Mouse (Mus musculus) intestine, embryonic 14.5 days (tissue): ENCODE measurements around the gene Keap1. TPM values are rescaled to one million over a fixed set of nuclear protein-coding genes. Genes with fewer than 3 reads are reported as not detected.

ENCODE experiments used
- ATAC-seq: fragments of 200-750 bp; cut with Nextera tagmentation; replicated peaks from 2 replicates; pipeline ENCODE4 v1.8.0; 2017; ENCODE audit warnings: low read depth, moderate number of reproducible peaks, moderate TSS enrichment, moderate library complexity; ENCODE audit not compliant: low FRiP score, low TSS enrichment
- DNase-seq: peaks from one replicate; pipeline ENCODE4 v3.0.0-alpha.2; 2018; ENCODE audit warnings: low spot score
- H3K27ac ChIP-seq: fragments of 300-500 bp; sonication (generic); 2 replicates; pipeline ENCODE4 v1.5.1; 2014; ENCODE audit warnings: low read depth, mild to moderate bottlenecking, control low read depth
- H3K27me3 ChIP-seq: fragments of 300-500 bp; sonication (generic); replicated peaks from 2 replicates; pipeline ENCODE4 v1.6.1; 2014; ENCODE audit warnings: low read length, control low read depth; ENCODE audit not compliant: control insufficient read depth, insufficient read depth
- H3K36me3 ChIP-seq: fragments of 300-500 bp; sonication (generic); 2 replicates; pipeline ENCODE4 v1.6.1; 2014; ENCODE audit warnings: low read length, control low read depth; ENCODE audit not compliant: control insufficient read depth, insufficient read depth
- H3K4me1 ChIP-seq: fragments of 300-500 bp; sonication (generic); replicated peaks from 2 replicates; pipeline ENCODE4 v1.6.1; 2014; ENCODE audit warnings: low read length, control low read depth, mixed read lengths; ENCODE audit not compliant: control insufficient read depth, insufficient read depth
- H3K4me2 ChIP-seq: fragments of 300-500 bp; sonication (generic); 2 replicates; pipeline ENCODE4 v1.6.1; 2014; ENCODE audit warnings: low read length
- H3K4me3 ChIP-seq: fragments of 300-500 bp; sonication (generic); 2 replicates; pipeline ENCODE4 v1.5.1; 2014; ENCODE audit warnings: low read depth, low read length, control low read depth, mixed read lengths
- H3K9ac ChIP-seq: fragments of 300-500 bp; sonication (generic); 2 replicates; pipeline ENCODE4 v1.6.1; 2014; ENCODE audit warnings: mild to moderate bottlenecking, low read length
- H3K9me3 ChIP-seq: fragments of 300-500 bp; sonication (generic); 2 replicates; pipeline ENCODE4 v1.6.1; 2016; ENCODE audit warnings: low read length, control low read depth; ENCODE audit not compliant: control insufficient read depth
- WGBS: fragments of 180-500 bp; shearing (Covaris S2); extraction: QIAGEN DNeasy Blood & Tissue Kit; methylation state at CpG from one replicate; pipeline ENCODE4 v1.1.7; 2014; 5-methylcytosine and 5-hydroxymethylcytosine counted together
- polyA plus RNA-seq: library from polyadenylated mRNA; unstranded; fragments of >200 nt; fragmentation: Nextera tagmentation; extraction: Ambion mirVana; gene quantifications from 2 replicates; pipeline ENCODE4 v1.2.1, GENCODE M21; 2014

The Keap1 gene
- polyA plus RNA-seq, 1 experiment from 2014 or later: 43.0 TPM

DNA sequence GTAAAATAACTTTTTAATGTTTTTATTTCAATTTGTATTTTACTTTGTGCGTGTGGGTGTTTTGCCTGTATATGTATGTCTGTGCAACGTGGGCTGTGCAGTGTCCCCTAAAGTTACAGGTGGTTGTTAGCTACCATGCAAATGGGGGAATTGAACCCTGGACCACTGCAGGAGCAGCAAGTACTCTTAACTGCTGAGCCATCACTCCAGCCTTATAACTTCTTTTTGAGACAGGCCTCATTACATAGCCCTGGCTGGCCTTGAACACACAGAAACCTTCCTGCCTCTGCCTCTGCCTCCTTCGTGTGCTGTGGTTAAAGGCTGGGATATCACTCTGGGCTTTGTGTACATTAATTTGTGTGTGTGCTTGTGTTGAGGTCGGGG is 296 bp upstream of the Keap1 start:
- peaks cover 17% of the 10 kb centered on the region for H3K36me3 ChIP-seq
- H3K4me1 ChIP-seq: peaks cover 25% of the 10 kb centered on the region
- H3K27me3 ChIP-seq: peaks cover 19% of the 10 kb centered on the region
- H3K4me3 ChIP-seq: peak overlapping the region; percentile 92
- ATAC-seq (no peak), DNase-seq (no peak)
- H3K9ac ChIP-seq: peak overlapping the region; percentile 95
- no peaks in the 10 kb centered on the region for H3K9me3 ChIP-seq
- peak overlapping the region; percentile 92 for H3K4me2 ChIP-seq
- 30% methylated on average over 4 of the region's 4 CpGs for WGBS
- no peak overlapping the region; the same call in 1 of the 2 replicates for H3K27ac ChIP-seq

DNA sequence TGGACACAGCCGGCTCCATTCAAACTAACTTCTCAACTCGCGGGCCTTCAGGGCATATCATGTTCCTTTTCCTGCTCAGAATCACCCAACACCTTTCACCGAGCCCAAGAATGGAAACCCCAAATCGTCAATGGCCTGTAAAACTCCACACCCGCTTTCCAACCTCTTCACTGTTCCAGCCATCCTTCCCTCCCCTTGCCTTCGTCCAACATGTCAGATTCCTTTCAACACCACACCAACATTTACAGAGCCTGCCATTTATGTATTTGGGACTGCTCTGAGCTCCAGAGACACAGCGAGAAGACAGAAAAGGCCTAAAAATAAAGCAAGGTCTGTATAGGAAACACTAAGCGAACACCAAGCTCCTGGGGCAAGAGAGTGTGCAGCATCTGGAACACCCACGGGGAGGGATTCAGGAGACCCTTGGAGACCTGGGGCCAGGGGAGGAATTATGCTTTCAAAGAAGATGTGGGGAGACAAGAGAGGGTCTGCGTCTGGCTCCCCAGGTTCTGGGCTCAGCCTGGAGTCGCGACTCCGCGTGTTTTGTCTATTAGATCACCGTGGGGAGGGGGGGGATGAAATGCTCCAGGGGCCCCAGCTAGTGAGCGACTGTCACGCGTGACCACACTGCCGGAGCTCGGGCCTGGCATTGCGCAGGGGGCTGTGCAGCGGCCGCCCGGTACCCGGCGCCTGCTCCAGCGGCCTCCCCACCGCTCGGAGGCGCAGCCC is 993 bp downstream of the Keap1 start:
- Histone ChIP-seq H3K27me3 (peaks cover 6% of the 10 kb centered on the region), H3K27ac (peak overlapping the region; percentile 82), H3K4me1 (peaks cover 19% of the 10 kb centered on the region), H3K9me3 (no peaks in the 10 kb centered on the region), H3K9ac (peak overlapping the region; percentile 95), H3K4me3 (peak overlapping the region; percentile 92), H3K36me3 (peaks cover 30% of the 10 kb centered on the region), H3K4me2 (peak overlapping the region; percentile 92)
- WGBS: 1% methylated on average over 24 of the region's 31 CpGs
- peak; percentile 79 for DNase-seq
- 0 out of 2 replicates have a peak, but pooled peaks have one; percentile 0 for ATAC-seq

DNA sequence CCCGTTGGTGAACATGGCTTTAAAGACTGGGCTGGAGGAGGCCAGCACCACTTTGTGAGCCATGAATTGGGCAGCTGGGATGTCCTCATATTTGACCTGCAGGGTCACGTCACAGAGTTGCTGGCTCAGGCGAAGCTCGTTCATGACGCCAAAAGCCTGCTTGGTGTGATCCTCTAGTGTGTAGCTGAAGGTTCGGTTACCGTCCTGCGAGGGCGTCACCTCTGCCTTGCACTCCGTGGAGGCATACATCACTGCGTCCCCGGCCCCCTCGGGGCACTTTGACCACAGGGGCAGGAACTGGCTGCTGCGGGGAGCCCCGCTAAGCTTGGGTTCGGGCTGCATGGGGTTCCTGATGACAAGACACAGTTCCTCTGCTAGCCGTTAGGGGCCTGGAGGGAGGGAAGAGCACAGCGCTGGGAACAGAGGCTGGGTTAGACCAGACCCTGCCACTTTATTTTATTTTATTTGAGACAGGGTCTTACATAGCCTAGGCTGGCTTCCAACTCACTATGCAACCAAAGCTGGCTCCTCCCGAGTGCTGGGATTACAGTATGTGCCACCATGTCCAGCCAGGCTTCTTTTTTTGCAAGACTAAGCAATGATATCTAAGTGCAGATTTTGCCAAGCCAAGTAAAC is 1.7 kb downstream of the Keap1 start:
- no peaks in the 10 kb centered on the region for H3K9me3 ChIP-seq
- WGBS: 21% methylated on average over 19 of the region's 19 CpGs
- H3K27me3 ChIP-seq: no peaks in the 10 kb centered on the region
- H3K4me2 ChIP-seq: peak overlapping the region; percentile 92
- DNase-seq (peak; percentile 68), ATAC-seq (0 out of 2 replicates have a peak, but pooled peaks have one; percentile 18)
- H3K9ac ChIP-seq: peak overlapping the region; percentile 95
- peaks cover 36% of the 10 kb centered on the region for H3K36me3 ChIP-seq
- H3K4me1 ChIP-seq: peaks cover 19% of the 10 kb centered on the region
- H3K27ac ChIP-seq: peak overlapping the region; percentile 82
- H3K4me3 ChIP-seq: peak overlapping the region; percentile 92

DNA sequence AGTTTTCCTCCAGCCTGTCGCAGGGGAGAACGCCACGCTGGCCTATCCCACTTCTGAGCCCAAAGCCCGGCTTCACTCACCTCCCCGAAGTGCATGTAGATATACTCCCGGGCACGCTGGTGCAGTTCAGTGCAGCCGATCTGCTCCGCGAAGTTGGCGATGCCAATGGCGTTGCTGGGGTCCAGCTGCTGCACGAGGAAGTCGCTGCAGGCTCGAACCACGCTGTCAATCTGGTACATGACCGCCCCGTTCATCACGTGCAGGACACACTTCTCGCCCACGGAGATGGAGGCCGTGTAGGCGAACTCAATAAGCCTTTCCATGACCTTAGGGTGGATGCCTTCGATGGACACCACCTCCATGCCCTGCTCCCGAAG is 2.2 kb downstream of the Keap1 start:
- peaks cover 19% of the 10 kb centered on the region for H3K4me1 ChIP-seq
- ATAC-seq (no peak), DNase-seq (no peak)
- no peak overlapping the region for H3K27ac ChIP-seq
- peak overlapping the region; percentile 92 for H3K4me2 ChIP-seq
- H3K36me3 ChIP-seq: peaks cover 40% of the 10 kb centered on the region
- whole genome bisulfite sequencing: 81% methylated on average over 25 of the region's 25 CpGs
- peak overlapping the region; percentile 92 for H3K4me3 ChIP-seq
- H3K9ac ChIP-seq: peak overlapping the region; percentile 95
- no peaks in the 10 kb centered on the region for H3K9me3 ChIP-seq
- no peaks in the 10 kb centered on the region for H3K27me3 ChIP-seq

DNA sequence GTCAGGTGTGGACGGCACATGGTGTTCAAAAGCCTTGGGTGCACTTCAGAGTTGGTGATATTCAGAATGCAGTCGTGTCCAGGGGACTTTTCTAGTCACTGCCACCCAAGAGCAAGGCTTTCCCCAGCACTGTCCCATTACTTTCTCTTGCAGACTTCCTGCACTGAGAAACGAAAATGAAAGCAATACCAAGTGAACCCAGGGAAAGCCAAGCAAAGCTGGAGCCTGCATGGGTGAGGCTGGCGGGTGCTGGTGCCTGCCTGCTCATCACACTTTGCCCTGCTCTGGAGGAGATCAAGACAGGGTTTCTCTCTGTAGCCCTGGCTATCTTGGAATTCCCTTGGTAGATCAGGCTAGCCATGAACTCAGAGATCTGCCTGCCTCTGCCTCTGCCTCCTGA is 3.8 kb downstream of the Keap1 start:
- H3K9ac ChIP-seq: no peak overlapping the region
- DNase-seq (no peak), ATAC-seq (no peak)
- H3K36me3 ChIP-seq: peaks cover 56% of the 10 kb centered on the region
- no peak overlapping the region for H3K27ac ChIP-seq
- no peak overlapping the region for H3K4me3 ChIP-seq
- H3K9me3 ChIP-seq: no peaks in the 10 kb centered on the region
- no peak overlapping the region for H3K4me2 ChIP-seq
- no peaks in the 10 kb centered on the region for H3K27me3 ChIP-seq
- 85% methylated on average over 4 of the region's 4 CpGs for WGBS
- H3K4me1 ChIP-seq: peaks cover 19% of the 10 kb centered on the region

DNA sequence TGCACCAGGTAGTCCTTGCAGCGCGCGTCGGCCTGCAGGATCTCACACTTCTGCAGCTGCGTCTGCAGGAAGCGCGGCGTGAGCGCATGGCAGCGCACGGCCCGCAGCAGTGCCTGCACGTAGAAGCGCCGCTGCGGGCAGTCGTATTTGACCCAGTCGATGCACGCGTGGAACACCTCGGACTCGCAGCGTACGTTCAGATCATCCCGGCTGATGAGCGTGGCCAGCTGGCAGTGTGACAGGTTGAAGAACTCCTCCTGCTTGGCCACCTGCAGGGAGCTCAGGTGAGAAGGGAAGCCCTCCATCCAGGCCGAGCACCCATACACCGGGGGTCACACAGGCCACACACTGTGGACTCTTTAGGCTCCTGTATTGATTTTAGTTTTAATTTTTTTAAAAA is 5.4 kb downstream of the Keap1 start:
- Histone ChIP-seq H3K9ac (no peak overlapping the region), H3K27me3 (no peaks in the 10 kb centered on the region), H3K4me2 (no peak overlapping the region), H3K36me3 (peaks cover 70% of the 10 kb centered on the region), H3K9me3 (no peaks in the 10 kb centered on the region), H3K4me3 (no peak overlapping the region), H3K4me1 (peaks cover 14% of the 10 kb centered on the region), H3K27ac (no peak overlapping the region)
- no peak for ATAC-seq
- 81% methylated on average over 28 of the region's 28 CpGs for WGBS
- no peak for DNase-seq

DNA sequence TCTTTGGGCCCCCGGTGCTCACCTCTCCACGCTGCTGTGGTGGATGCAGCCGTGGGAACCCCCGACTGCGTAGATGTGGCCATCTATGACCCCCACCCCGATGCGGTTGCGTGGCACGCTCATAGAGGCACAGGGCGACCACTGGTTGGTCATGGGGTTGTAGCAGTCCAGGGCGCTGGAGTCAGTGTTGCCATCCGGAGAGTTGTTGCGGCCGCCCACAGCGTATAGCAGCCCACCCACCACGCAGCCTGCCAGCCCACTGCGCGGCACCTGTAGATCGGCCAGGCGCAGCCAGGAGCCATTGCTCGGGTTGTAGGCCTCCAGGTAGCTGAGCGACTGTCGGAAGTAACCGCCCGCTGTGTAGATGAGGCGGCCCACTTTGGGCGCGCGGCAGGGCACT is 5.8 kb downstream of the Keap1 start:
- no peak overlapping the region for H3K4me3 ChIP-seq
- no peaks in the 10 kb centered on the region for H3K27me3 ChIP-seq
- peaks cover 70% of the 10 kb centered on the region for H3K36me3 ChIP-seq
- 92% methylated on average over 29 of the region's 29 CpGs for WGBS
- H3K4me2 ChIP-seq: no peak overlapping the region
- no peak overlapping the region for H3K27ac ChIP-seq
- no peak for DNase-seq
- H3K4me1 ChIP-seq: peaks cover 14% of the 10 kb centered on the region
- ATAC-seq: no peak
- no peak overlapping the region for H3K9ac ChIP-seq
- no peaks in the 10 kb centered on the region for H3K9me3 ChIP-seq

DNA sequence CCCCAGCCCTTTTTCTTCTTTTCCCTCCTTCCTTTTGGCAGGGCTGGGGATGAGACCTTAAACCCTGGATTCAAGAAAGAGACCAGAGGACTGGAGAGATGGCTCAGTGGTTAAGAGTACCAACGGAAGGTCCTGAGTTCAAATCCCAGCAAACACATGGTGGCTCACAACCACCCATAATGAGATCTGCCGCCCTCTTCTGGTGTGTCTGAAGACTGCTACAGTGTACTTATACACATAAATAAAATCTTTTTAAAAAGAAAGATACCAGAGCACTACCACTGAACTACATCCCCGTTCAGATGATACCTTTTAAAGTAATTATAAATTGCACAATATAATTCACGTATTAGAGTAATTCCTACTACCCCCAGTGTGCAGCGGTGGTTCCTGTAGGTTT is 6.3 kb downstream of the Keap1 start:
- 89% methylated on average over 5 of the region's 5 CpGs for WGBS
- H3K27me3 ChIP-seq: no peaks in the 10 kb centered on the region
- H3K9ac ChIP-seq: no peak overlapping the region
- ATAC-seq: no peak
- no peak overlapping the region for H3K4me2 ChIP-seq
- DNase-seq: no peak
- peaks cover 15% of the 10 kb centered on the region for H3K4me1 ChIP-seq
- peaks cover 70% of the 10 kb centered on the region for H3K36me3 ChIP-seq
- no peak overlapping the region for H3K27ac ChIP-seq
- no peaks in the 10 kb centered on the region for H3K9me3 ChIP-seq
- no peak overlapping the region for H3K4me3 ChIP-seq

DNA sequence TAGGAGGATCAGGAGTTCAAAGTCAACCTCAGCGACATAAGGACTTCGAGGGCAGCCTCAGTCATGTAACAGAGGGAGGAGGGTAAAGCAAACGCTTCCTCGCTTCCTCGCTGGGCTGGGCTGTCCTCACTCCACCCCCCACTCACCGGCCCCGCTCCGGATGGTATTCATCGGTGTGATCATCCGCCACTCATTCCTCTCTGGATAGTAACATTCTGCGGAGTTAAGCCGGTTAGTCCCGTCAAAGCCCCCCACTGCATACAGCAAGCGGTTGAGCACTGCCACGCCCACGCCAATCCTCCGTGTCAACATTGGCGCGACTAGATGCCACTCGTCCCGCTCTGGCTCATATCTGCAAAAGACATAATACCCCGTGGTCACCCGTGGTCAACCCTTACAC is 7.6 kb downstream of the Keap1 start:
- Histone ChIP-seq H3K27me3 (no peaks in the 10 kb centered on the region), H3K9ac (no peak overlapping the region), H3K4me1 (peaks cover 10% of the 10 kb centered on the region), H3K4me3 (no peak overlapping the region), H3K9me3 (no peaks in the 10 kb centered on the region), H3K36me3 (peaks cover 68% of the 10 kb centered on the region), H3K4me2 (no peak overlapping the region), H3K27ac (no peak overlapping the region)
- no peak for DNase-seq
- WGBS: 52% methylated on average over 23 of the region's 23 CpGs
- ATAC-seq: no peak
